Mouse (Mus musculus) embryo, embryonic 9.5 days (tissue): Measurements from ENCODE around the gene Olfr1279.
"Not testable (repeated sequence)": the region's sequence is repeated elsewhere in the genome, so short reads cannot be mapped to it uniquely, and the experiment has no call there.

Experiments
- DNase-seq: peaks from one replicate; pipeline ENCODE4 v3.0.0-alpha.2; 2017; ENCODE audit errors: extremely low spot score

The Olfr1279 gene

DNA sequence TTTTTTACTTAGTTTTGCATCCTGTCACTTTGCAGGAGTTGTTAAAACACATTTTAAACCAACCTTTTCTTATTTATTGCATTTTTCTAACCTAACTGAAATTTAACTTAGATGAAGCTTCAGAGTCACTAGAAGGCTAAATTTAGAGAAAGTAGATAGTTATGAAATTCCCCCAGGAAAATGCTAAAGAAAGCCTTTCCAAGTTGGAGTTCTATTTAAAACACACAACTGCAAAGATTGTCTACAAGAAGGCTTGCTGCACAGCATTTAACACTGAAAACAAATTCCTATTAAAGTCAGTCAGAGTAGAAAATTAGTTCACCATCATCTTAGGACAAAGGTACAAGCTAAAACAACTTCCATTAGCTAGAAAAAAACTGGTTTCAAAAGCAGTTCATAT is at the start of gene Olfr1279:
Gene Olfr1279 (plus strand): TSS at position 262 of the 400 bp plus-strand sequence.
- no peak for DNase-seq

DNA sequence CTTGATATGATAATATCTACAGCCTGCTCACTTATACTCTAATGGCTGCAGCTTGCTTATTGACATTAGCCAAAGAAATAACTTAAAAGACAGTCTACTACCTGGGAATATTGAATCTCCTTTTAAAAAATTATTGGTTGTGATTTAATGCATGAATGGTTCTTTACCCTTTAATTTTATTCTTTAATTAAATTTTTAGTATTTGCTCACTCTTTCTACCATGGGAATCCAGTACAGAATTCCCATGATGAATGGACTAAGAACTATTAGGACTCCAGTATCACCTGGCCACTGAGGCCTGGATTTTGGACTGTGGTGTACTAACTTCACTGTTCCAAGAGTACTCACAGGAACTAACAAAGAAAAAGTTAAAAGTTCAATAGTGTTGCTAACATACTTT is 46.2 kb upstream of the Olfr1279 start, which contains the start of gene Olfr1276:
Gene Olfr1276 (plus strand): TSS at position 301 of the 400 bp plus-strand sequence.
- DNase-seq: no peak

DNA sequence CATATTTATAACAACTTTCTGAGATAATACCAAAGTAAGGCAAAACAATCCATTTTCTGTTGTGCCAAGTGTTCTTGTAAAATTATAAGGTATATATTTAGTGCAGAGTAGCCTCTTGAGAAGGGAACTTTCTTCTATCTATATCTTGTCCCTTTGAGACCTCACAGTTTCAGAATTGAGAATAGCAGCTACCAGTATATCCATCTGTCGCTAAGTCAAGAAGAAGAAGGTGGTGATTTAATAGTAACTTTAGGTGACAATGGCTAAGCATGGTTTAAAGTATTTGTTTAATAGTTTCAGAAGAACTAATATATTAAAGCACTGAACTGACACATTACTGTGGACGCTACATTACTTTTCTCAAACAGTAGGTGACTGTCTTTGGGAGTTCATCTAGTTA is 26.4 kb upstream of the Olfr1279 start, which contains the start of gene Olfr1277:
Gene Olfr1277 (minus strand): TSS at position 101 of the 400 bp plus-strand sequence.
- no peak for DNase-seq

DNA sequence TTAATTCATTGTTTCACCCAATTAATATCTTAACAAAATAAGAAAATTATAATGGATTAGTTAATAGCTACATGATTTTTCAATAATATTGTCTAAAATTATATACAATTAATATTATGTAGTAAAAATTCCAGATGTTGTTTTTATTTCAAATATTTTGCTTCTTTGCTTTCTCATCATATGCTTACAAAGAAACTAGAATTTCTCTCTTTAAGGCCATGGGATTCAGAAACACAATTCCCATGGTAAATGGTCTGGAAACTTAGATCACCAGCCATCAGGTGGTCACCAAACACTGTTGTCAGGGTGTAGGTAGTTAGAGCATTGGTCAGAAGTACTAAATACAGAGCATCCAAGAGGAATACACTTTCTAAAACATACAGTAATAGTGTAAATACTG is 10.6 kb upstream of the Olfr1279 start, which contains the start of gene Olfr1278:
Gene Olfr1278 (plus strand): TSS at position 301 of the 400 bp plus-strand sequence.
- DNase-seq: no peak

DNA sequence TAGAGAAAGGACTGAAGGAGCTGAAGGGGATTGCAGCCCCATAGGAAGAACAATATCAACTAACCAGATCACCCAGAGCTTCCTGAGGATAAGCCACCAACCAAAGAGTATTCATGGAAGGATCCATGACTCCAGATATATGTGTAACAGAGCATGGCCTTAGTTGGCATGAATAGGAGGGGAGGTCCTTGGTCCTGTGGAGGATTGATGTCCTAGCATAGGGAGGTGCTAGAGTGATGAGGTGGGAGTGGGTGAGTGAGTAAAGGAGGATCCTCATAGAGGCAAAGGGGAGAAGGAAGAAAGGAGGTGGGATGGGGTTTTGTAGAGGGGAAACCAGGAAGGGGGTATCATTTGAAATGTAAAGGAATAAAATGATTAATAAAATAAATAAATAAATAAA is 1.9 kb upstream of the Olfr1279 start:
- DNase-seq: no peak

DNA sequence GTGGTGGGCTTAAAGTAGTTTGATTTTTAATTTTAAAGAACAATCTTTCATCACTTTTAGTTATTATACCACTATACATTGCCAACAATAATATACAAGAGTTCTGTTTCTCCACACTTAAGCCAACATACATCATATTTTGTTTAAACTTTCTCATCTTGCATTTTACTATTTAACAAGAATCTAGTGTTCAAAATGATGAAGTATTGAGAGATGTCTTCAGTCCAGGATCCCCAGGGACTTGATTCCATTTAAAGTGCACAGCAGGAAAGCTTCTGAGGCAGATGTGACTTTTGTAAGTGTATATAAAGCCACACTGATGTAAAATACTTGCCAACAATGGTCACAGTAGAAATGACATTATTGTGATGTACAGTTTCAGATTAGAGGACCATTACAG is 13.3 kb downstream of the Olfr1279 start, which contains the start of gene Olfr1280:
Gene Olfr1280 (plus strand): TSS at position 301 of the 400 bp plus-strand sequence.
- no peak for DNase-seq

DNA sequence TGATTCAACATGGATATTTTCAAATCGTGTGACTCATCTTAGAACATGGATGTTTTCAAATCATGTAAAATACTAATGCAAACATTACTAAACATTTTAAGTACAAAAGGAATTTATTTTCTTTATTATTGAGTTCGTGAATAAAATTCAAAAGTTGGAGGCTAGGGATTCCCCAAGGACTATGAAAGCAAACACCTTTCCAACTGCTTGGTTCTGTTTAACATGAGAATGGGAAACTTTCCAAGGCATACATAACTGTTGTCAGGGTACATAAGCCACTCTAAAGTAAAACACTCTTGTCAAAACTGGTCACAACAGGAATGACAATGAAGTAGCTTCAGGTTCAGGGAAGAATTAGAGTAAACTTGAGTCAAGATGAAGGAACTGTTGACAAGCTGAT is 25.8 kb downstream of the Olfr1279 start, which contains the start of gene Olfr1281:
Gene Olfr1281 (plus strand): TSS at position 301 of the 400 bp plus-strand sequence.
- no peak for DNase-seq

DNA sequence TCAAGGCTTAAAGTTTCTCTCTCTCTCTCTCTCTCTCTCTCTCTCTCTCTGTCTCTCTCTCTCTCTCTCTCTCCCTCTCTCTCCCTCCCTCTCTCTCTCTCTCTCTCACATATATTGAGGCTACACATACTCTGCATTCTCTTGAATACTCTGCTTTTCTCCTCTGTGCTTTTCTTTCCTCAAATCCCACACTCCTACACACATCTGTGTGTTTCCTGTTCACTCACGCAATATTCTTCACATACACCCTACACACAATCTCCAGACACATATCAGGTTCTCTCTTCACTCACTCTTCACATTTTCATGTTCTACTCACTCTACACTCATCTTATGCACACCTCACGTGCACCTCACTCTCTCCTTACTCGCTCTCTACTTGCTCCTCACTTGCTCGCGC is 33.3 kb downstream of the Olfr1279 start:
- DNase-seq: not testable (repeated sequence)

DNA sequence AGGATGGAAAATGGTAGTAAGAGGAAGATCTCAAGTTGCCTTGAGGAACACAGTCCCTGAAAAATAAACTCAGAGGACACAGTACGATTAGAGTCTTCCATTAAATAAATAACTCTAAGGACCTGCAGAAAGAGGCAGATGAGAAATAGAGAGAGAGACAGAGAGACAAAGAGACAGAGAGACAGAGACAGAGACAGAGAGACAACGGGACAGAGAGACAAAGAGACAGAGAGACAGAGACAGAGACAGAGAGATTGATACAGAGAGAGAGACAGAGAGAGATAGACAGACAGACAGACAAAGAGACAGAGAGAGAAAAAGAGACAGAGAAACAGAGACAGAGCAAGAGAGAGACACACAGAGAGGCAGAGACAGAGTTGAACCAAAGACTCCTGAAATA is 35.5 kb downstream of the Olfr1279 start, which contains the start of gene Olfr1282:
Gene Olfr1282 (minus strand): TSS at position 101 of the 400 bp plus-strand sequence.
- DNase-seq: no peak
